Mouse (Mus musculus): Measurements from ENCODE around the gene Vmn2r51. TPM values are rescaled to one million over a fixed set of nuclear protein-coding genes. Genes with fewer than 3 reads are reported as not detected.

Vmn2r51 gene
- not detected in 2 replicates for total RNA-seq (2023)

GRCm38 (mm10) chr7:10105641-10106040 is at the start of gene Vmn2r51:
TSS of gene Vmn2r51 (minus strand) at chr7:10105741.

GRCm38 (mm10) chr7:10053196-10053595 is 52.3 kb downstream of the Vmn2r51 start, which contains the start of gene Vmn2r50:
TSS of gene Vmn2r50 (minus strand) at chr7:10053296.

Other genes with a start within 250 kb of the Vmn2r51 start
- gene Vmn2r48, start 152.2 kb downstream of the Vmn2r51 start, total RNA-seq (2023), result not detected in 2 replicates
- gene Vmn2r49, start 113.5 kb downstream of the Vmn2r51 start, total RNA-seq (2023), result not detected in 2 replicates
- gene Vmn2r50, start 52.4 kb downstream of the Vmn2r51 start, total RNA-seq (2023), result not detected in 2 replicates
- 0.05 and 0.06 TPM in 2 replicates for gene Vmn2r52, start 70.8 kb upstream of the Vmn2r51 start, total RNA-seq (2023)
- not detected in 2 replicates for gene Vmn1r66, start 172.3 kb upstream of the Vmn2r51 start, total RNA-seq (2023)

All from neutrophil, adult 65 days (primary cell).